Mouse (Mus musculus) kidney, postnatal 10 days (tissue): Measurements from ENCODE around the gene Med17.
"Not testable (repeated sequence)": the region's sequence is repeated elsewhere in the genome, so short reads cannot be mapped to it uniquely, and the experiment has no call there.

Experiments used
- DNase-seq: peaks from one replicate; pipeline ENCODE4 v3.0.0; 2021; ENCODE audit warnings: mixed read lengths

Gene Med17

DNA sequence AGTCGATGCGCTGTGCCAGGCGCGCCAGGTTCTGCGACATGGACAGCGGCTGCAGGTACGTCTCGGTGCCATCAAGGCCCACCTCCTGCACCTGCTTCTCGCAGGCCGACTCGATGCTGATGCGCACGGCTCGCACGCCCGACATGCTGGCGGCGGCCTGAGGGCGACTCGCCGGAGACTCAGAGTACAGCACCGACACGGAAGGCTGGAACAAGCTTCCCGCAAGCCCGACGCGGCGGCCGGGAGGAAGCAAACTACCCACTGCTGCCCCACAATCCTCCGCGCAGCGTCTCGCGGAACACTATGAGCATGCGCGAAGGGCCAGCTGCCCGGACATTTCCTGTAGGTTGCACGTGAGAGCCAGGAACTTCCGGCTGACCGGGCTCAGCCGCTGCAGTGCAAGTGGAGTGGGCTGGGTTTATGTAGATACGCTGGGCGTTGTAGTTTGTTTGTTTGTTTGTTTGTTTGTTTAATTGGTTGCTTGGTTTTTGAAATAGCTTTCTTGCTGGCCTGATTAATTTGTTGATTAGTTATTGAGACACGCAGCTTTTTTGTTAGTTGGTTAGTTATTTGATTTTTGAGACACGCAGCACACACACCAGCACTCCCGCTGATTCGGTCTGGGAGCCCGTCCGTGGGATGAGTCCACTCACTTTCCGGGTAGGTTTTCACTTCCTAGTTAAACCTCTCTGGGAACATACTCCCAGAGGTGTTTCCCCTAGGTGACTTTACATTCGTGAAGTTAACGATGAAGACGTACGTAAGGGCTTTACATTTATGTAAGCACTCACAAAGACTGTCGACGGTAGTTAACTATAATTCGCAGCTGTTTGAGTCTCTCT, at the start of gene Med17:
Gene Med17, minus strand, starts transcription at position 283 of the 842 bp plus-strand sequence.
- peak; percentile 96 for DNase-seq

DNA sequence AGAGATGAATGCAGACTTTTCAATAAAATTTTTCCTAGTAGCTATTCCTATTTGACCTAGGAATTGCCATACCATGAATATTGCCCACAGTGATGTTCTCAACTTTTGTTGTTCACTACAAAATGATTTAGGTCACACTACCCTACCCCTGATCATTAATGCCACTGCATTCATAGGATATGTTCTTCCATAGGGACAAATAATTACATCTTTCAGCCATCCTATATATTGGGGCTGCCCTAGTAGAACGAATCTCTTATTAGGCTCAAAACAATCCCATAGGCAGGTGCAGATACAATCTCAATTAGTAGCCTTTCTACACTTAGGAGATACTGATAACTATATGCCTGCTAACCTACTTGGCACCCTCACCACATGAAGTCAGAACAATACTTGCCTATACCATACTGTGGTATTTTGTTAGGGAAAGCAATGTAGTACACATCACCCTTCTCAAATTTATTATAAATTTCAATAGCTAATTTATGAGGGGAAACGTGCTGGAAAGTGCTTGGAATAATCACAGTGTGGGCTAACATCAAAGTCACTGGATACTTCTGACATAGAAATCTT, 38.5 kb upstream of the Med17 start:
- no peak for DNase-seq

- DNase-seq = no peak
These were observed 37.8 kb upstream of the Med17 start for GRCm38 (mm10) chr9:15317223-15318169.

DNA sequence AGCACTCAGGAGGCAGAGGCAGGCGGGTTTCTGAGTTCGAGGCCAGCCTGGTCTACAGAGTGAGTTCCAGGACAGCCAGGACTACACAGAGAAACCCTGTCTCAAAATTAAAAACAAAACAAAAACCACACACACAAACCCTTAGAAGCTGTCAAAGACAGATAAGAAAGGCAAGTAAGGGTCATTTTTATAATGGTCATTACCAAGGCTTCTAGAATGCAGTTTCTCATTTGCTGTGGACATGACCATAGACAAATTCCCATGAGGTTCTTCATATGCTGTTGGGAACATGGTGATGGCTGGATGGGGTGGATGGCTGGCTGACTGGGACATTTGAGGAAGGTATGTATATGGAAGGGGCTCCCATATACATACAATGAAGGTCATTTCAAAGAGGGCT, 36.6 kb upstream of the Med17 start:
- not testable (repeated sequence) for DNase-seq

DNA sequence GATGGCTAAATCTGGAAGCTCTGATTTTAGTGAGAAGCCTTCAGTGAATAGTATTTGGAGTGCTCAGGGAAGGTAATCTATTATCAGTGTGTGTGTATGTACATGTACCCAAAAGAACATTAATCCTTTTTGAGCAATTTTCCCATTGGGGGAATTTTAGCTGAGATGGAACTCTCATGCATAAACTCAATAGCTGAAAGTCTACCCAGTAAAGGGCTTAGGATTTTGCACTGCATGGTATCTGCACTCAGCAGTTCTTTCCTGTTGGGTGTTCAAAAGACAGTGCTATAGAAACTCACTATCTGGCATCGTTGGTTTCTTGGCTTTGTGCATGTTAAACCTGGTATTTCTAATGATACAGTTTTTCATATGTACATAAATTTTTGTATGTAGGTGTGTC, 34.9 kb upstream of the Med17 start:
- no peak for DNase-seq

DNA sequence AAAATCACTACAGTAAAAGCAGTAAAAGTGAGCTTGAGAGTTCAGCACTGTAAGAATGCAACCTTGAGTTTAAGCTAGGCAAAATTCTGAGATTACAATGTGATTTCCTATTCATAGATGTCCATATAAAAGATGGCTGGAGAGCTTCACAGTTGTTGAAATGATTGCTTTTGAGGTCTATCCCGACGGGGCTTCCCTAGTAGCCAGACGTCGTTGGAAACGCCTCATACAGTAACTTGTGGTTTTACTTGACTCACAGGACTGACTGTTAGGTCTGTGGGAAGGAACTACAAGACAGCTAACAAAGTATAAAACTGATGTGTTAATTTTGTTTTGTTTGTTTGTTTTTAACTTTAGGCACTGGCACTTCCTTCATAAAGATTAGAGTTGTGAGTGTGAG, 33.9 kb upstream of the Med17 start:
- no peak for DNase-seq

DNA sequence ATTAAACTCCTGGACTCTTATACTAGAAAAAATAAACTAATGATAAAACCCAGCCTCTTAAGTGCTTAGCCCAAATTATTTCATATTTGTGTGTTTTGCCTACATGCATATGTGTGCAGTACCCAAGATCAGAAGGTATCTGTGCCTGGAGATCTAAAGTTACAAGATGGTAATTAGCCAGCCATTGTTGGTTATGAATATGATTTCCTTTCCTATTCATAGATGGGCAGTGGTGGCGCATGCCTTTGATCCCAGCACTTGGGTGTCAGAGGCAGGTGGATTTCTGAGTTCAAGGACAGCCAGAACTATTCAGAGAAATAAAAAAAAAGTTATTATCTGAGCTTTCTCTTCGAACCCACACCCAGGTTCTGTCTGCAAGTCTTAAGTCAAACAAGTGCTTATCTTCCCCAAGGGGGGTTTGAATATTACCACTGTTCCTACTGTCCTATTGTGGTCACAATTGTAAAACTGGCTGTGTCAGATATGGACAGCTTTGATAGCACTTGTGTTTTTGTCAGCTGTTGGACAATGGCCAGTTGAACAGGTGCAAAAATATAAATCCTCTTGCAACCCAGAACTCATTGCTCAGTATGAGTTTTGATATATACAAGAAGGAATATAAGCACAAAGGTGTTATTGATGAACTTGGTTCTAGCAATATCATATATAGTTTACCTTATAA, 32.5 kb upstream of the Med17 start:
- DNase-seq = no peak

DNA sequence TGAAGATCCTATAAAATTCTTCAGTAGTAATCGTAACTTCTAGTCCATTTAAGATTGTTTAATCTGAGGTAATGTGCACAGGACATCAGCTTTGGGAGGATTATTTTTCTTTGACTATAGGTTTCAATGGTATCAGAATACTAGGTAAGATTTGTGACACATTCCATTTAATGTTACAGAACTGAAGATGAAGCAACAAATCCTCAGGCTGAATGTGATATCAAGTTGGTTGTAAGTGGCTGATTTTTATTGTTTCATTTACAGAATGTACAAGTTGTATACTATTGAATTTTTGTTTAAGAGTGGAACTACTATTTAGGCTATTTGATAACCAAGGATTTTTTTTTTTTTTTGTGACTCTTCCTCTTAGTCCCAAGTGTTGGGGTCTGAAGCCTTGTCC, 30.4 kb upstream of the Med17 start:
- DNase-seq = no peak

DNA sequence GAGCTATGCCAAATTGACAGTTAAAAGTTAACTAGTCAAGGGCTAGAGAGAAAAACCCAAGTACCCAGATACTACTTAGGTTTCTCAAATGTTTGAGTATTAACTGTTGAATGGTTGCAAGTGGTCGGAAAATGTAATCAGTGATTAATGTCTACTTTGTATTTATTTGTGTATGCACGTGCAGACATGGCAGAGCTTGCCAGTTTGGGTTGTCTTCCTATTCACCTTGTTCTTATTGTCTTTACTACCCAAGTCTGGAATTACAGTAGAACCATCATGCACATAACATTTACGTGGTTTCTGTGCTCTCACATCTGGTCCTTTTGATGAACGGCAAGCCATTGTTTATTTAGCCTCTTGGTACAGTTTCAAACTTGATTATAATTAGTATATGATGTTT, 29.7 kb upstream of the Med17 start:
- DNase-seq = no peak

GRCm38 (mm10) chr9:15308254-15308653, 28.5 kb upstream of the Med17 start:
- no peak for DNase-seq

DNA sequence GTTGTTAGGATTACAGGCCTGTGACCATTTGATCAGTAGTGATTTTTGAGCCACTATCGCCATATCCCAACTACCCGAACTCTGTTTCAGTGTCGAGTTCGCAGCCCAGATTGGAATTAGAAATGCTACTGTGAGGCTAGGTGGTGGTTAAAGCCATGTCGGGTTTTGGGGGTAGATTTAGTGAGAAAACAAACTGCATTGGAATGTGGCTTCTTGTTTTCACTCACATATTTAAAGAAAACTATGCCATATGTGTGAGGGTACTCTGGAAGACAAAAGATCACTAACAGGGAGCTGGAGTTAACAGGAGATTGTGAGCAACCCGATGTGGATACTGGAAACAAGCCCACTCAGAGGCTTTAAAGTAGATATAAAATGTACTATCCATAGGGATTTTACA, 27.5 kb upstream of the Med17 start:
- no peak for DNase-seq

DNA sequence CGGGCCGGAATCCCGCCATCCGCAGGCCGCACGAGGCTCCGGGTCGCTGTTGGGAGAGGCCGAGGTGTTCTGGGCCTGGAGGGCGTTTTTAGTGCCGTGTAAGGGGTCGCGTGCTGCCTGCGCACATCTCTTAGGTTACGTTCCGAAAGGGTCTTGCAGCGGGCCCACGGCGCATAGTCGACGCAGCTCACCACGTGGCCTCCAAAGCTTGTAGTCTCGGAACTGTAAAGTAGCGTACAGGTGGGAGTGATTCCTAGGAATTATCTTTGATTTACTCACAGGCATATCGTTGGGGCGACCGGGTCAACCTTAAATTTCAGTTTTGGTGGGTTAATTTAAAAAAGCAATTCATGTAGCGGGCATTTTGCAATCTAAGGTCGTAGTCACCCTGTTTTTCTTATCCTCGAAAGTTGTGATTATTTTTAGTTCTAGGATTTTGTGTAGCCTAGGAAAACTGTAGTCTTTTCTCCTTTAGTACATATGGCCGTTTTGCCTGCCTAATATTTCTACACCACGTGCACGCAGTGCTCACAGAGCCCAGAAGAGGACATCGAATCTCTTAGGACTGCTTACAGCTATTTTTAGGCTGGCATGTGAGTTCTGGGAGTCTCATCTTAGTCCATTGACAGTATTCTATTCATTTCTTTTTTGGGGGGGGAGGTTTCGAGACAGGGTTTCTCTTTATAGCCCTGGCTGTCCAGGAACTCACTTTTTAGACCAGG, 26.8 kb upstream of the Med17 start, which contains the start of gene 4931406C07Rik:
Gene 4931406C07Rik, minus strand, starts transcription at position 51 of the 722 bp plus-strand sequence.
- DNase-seq = peak; percentile 21

GRCm38 (mm10) chr9:15305503-15306397, 26.0 kb upstream of the Med17 start, which contains the start of gene Taf1d:
Taf1d (plus strand) TSS chr9:15306214.
- DNase-seq = peak; percentile 98

DNA sequence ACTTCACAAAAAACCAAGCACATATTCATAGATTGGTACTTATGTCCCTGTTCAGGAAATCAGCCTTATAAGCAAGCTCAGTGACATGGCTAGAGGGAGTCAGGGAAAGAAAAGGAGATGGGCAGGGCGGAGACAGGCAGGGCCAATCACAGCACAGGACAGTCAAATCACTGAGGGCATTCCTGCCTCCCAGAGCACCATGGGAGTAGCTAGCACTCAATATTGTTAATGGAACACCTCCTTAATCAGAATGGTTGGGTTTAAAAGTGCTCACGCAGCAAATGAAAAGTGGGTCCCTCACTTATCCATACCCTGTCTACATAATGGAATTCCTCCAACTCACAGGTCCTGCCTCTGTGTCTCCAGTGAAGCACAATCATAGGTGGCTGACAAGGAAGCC, 23.1 kb upstream of the Med17 start:
- DNase-seq = peak; percentile 24

GRCm38 (mm10) chr9:15302006-15302405, 22.3 kb upstream of the Med17 start:
- not testable (repeated sequence) for DNase-seq

- DNase-seq = peak; percentile 71
These were observed 21.7 kb upstream of the Med17 start for GRCm38 (mm10) chr9:15301399-15301798.

GRCm38 (mm10) chr9:15300056-15300455, 20.3 kb upstream of the Med17 start:
- DNase-seq = no peak

DNA sequence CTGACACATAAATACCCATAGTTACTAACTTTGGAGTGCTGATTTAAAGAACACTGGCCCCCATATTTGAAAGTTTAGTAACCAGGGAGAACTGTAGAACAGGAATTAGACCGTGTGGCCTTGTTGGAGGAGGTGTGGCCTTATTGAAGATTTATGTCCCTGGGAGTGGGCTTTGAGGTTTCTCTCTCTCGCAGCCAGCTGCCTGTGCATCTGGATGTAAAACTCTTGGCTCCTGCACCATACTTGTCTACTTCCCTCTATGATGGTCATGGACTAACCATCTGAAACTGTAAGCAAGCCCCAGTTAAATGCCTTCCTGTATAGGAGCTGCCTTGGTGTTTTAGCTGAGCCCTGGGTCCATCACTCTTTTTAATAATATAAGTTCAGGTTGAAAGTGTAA, 18.7 kb upstream of the Med17 start:
- DNase-seq = no peak

GRCm38 (mm10) chr9:15297112-15297511, 17.4 kb upstream of the Med17 start:
- no peak for DNase-seq

DNA sequence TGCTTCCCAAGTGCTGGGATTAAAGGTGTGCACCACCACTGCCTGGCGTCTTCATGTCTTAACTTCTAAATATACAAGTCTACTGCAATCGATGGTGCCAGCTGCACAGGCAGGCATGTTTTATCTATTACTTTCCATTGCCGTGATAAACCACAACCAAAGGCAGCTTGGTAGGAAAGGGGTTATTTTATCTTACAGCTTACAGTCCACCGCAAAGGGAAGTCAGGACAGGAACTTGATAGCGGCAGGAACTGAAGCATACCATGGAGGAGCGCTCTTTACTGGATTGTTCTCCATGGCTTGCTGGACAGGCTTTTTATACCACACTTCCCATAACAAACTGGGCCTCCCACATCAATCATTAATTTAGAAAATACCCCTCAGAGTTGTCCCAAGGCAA, 9.5 kb upstream of the Med17 start:
- no peak for DNase-seq

GRCm38 (mm10) chr9:15288402-15288801, 8.7 kb upstream of the Med17 start:
- DNase-seq = no peak
